Mouse (Mus musculus) monocyte, adult 5-6 weeks (primary cell): ENCODE data around the gene Obscn. TPM values are rescaled to one million over a fixed set of nuclear protein-coding genes. Genes with fewer than 3 reads are reported as not detected.

Source experiments
- ATAC-seq: fragments of 153-309, 156-312 bp; replicated peaks from 2 replicates; pipeline ENCODE4 v1.8.0; 2017; ENCODE audit warnings: mild to moderate bottlenecking; ENCODE audit not compliant: low TSS enrichment, insufficient number of reproducible peaks, severe bottlenecking, poor library complexity, low FRiP score
- total RNA-seq: library from RNA; stranded (forward); fragments of 200-1000, 200-491, 200-594 nt; gene quantifications from 3 replicates; pipeline ENCODE4 v1.2.3, GENCODE M21; 2017

Obscn gene
- total RNA-seq, 1 experiment from 2014 or later = under 0.01 TPM

DNA sequence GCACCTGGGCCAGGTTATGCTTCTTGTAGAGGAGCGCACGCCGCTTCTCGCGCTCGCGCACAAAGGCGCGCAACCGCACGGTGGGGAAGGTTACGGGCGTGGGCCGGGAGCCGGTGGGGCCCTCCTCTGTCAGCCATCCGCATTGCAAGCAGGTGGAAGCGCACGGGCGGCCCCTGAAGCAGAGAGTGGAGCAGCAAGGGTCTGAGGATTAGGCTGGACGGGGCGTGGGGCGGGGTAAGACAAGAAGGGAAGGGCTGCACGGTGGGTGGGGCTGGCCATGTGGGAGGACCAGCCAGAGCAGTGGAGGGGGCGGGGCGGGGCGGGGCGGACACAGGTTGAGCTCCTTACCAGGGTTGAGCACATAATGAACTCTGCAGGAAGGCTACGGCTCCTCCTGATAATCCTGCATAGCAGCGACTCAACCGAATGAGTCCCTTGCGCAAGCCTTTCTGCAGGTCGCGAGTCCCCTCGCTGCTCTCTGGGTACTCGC is 141.8 kb downstream of the Obscn start:
- no peak for ATAC-seq

DNA sequence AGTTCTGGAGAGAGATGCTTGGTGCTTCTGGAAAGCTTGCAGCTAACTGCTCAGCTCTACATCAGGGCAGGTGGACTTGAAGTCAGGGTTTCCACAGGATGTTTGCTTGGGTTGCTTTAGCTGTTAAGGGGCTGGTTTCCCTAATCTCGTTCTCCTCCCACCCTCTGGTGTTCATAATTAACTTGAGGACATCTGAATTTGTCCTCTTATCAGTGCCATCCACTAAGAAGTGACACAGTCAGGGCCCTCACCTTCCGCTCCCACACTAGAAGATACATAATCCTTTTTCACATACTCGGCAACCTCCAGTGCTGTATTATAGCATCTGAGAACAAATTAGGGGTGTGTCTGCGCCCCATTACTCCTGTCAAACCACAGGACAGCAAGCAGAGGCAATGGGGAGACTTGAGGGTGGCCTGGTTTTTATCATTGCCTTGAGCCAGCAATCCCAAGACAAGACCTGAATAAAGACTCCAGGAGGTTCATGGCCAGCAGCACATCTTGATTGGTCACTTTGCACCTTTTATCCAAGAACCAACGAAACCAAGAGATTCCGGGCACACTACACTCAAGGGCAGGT is 143.0 kb downstream of the Obscn start:
- ATAC-seq = no peak

DNA sequence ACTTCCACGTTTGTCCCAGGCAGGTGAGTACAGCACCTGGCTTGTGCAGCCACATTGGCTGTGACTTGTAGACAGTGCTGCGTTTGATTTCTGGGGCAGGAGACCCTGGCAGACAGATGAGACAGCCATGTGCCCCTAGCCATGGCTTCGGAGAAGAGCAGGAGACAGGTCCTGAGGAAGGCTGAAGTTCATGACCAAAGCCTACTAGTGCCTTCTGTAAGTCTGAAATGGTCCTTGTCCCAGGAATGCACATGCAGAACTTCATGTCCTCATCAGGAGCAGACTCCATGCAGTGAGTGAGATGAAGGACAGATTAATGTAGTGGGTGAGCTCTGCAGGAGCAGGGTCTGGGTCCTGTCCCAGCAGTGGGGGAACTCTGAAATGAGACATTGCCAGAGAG is 144.3 kb downstream of the Obscn start:
- ATAC-seq = no peak

DNA sequence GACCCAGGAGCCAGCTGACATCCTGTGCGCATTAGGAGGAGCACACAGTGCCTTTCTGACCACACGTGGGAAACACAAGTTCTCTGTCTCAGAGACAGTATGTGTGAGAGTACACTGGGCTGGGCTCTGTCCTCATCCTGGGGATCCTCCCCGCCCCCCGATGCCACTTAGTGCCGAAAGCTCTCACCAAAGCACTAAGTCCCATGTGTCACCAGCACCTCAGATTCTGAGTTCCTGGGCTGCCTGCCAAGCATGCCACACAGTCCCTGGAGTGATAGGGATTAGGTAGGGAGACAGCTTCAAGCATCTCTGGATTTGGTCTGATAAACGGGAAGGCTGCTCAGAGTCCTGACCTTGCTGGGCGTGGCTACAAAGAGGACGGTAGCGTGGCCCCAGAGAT is 145.4 kb downstream of the Obscn start:
- no peak for ATAC-seq

DNA sequence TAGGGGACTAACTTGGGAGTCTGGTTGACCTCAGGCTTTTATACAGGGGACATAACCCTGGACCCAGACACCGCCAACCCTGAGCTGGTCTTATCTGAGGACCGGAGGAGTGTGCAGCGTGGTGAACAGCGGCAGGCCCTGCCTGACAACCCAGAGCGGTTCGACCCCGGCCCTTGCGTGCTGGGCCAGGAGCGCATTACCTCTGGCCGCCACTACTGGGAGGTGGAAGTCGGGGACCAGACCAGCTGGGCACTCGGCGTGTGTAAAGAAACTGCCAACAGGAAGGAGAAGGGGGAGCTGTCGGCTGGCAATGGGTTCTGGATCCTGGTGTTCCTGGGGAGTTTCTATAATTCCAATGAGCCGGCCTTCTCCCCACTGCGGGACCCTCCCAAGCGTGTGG is 146.1 kb downstream of the Obscn start:
- ATAC-seq = no peak

DNA sequence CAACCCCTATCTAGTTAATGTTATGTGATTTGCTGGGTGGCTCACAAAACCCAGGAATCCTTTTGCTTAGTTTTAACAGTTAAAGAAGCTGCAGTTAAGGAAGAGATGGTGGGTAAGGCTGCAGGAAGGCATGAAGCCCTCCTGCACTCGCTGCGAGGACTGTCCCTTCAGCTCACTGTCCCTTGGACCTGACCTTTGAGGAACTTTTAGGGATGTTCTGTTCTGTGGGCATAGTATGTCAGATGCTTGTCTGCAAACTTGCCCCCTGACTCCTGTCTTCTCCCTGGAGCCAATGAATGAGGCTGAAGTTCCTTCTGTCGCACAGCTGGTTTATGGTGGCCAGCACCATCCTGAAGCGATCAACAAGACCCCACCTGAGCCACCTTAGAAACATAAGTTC is 147.0 kb downstream of the Obscn start:
- no peak for ATAC-seq

DNA sequence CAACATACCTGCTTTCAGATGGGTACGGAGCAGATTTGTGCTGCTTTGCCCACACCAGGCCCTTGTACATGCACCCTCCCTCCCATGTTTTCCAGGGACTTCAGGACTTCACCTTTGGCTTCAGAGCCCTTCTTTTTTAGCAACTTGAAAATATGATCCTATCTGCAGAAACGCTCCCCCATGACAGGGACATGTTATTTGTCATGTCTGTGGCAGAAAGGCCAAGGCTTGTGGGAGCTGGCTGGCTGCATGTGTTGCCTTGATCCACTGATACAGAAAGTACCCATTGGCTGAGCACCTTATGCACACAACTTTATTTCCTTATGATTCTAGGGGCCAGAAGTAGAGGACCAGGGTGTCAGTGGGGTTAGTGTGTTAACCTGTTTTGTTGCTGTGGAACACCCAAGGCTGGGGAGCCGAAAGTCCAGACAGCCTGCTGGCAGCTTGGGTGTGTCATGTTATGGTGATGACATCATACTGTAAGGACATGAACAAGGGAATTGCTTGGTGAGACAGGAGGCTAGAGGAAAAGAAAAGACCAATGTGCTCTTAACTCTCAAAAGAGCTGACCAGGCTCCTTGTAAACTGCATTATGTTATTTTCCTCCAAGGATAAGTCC is 150.8 kb downstream of the Obscn start:
- no peak for ATAC-seq

DNA sequence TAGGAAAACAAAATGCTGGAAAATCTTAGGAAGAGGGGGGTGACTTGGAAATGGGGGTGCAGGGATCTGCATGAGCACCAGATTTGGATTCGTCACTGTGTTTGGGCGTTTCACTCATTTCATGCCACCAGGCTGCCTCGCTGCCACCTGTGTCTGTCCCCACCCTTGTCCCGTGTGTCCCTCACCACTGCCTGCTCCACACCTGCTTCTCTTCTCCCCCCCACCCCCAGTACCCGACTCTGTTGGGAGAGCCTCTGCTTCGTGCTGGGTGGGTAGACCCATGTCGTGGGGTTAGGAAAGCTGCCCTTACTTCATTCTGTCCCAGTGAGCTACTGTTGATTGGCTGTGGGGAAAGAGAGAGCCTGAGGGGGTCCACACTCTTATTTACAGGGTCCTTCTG is 151.5 kb downstream of the Obscn start:
- no peak for ATAC-seq

DNA sequence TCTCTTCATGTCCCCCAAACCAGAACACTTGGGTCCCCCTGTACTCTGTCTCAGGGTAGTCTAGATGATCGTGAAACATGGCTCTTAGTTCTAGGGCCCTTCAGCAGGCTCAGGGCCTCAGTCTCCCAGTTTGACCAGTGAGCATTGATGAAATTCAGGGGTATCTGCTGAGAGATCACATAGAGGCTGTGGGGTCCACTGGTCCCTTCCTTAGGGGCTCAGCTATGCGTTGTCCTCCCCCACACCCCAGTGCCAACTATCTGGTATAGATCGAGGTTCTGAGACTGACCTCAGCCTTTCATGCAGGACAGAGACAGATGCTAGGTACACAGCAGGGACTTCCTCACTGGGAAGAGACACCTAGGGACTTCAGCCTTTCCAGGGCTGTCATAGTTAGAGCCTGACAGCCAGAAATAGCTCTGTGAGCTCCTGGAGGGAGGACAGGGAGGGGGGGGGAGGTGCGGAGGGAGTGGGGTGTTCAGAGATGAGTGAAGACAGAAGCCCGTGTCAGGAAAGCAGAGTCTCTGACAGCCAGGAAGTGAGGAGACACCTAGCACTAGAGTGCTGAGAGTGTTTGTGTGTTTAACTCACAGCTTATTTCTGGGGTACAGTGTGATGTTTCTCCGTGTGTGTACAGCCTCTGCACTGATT is 152.4 kb downstream of the Obscn start:
- ATAC-seq = no peak

DNA sequence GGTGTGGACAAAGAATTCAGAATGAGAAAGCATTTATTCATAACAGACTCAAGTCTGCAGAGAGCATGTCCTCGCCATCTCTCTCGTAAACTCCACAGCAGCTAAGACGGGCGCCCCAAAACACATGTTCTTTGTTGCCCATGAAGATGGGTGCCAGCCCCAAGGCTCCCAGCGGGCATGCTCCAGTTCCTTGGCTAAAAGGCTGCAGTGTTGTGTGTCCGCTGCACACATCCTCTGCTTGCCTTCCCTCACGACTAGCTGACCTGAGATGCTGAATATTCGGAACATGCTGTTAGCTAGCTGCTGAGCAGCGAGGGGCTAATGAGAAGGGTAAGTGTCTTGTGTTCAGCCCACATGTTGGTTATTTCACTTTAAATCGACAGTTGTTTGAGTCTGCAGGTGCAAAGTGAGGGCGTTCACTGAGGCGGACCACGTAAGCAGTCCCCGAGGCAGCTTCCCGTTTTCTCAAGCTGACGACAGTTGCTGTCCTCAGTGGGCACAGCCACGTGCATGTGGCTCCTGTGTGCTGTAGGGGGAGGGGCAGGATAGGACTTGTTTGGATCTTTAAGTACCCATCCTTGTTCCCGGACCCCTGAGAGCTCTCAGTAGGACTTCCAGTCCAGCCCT is 153.6 kb downstream of the Obscn start:
- peak; percentile 53; the same call in 1 of the 2 replicates for ATAC-seq

DNA sequence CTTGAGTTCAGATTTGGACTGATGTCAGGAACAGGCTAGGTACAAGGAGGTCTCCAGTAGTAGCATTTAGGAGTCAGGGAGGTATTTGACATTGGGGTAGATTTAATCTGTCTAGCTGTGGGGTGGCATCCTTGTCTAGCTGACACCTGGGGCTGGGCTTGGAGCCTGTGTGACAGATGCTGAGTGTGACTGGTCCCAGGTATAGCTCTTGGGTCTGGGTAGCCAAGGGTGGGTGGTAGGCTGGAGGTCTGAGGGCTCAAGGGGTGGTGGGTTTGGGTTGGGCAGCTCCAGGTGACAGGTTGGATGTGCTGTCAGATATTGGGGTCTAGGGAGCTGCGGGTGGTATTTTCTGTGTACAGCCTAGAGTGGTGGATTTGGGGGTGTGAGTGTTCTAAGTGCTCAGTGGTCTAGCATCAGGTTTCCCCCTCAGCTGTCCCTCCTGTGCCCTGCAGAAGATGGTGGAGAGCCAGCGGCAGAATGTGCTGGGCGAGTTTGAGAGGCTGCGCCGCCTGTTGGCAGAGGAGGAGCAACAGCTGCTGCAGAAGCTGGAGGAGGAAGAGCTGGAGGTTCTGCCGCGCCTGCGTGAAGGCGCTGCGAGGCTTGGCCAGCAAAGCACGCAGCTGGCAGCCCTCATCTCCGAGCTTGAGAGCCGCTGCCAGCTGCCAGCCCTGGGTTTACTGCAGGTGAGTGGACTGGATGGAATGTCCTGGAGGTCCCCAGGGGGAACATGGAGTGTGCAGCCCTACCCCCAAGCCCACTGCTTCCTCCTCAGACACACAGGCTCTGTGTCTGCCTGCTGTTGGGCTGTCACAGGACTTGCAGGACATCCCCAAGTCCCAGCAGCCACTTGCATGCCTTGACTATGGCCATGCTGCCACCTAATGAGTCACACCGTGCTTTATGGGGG is 154.4 kb downstream of the Obscn start:
- ATAC-seq = peak; percentile 40

DNA sequence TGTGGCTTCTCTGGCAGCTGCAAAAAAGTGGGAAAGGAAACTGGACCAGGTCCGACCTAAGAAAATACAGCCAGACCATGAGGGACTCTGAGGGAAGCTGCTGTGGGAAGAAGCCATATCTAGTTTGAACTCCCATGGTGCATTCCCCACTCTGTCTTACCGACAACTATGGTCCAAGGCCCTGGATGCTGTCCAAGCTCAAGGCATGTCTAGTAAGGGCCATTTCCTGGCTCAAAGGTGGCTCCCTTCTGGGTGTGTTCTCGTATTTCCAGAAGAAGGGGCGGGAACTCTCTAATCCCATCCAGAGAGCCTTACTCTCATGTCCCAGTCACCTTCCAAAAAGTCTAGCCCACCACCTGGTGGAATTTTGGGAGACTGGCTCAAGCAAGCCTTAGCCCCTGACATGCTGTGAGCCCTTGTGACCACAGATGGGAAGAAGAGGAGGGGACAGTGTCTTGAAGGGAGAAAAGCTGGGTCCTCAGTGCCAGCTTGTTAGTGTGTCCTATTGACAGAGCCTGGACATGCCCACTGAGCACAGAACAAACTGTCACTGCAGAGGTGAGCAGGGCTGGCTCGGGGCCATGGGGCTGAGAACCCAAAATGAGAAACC is 155.7 kb downstream of the Obscn start:
- no peak for ATAC-seq

DNA sequence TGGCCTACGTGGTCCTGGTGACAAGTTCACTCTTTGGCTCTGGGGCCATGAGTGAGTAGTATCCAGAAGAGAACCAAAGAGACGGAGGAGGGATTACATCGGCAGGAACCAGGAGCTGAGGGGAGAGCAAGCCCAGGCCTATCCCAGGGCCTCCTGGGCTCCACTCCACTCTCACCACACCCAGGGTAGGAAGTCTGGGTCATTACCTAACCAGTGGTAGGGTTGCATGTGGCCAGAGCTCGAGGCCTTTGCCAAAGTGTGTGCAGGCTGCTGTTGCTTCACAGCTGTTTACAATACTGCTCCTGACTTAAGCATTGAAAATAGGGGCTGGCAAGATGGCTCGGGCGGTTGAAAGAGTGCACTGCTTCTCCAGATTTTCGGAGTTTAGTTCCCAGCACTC is 156.5 kb downstream of the Obscn start:
- ATAC-seq = no peak

DNA sequence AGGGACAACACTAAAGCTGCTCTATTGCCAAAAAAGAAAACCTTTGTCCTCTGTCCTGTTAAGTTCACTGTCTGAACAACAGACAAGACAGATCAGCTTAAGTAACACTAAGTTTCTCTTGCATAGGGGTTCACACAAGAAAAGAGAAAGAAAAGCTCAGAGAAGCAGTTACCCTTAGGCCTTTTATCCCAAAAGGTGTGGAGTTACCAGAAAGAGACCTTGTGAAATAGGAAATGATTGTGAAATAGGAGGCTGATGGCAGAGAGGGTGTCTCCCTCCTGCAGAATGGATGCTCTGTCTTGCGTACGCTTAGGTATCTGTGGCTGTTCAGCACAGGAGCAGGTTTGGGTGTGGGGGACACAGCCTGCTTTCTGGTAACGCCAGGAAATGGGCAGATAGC is 157.0 kb downstream of the Obscn start:
- ATAC-seq = no peak

DNA sequence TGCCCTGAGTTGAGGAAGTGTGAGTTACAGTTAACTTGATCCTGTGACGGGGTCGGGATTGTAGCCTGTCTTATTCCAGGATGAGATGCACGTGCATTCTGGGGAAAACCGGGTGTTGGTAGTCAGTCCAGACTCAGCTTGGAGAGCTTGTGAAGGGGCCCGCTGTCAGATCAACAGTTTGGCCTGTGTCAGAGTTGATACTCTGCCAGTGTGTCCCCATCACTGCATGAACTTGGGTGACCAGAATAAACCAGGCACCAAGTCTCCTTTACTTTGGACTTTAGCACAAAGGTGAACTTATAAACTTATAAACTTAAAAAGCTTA is 157.5 kb downstream of the Obscn start:
- ATAC-seq = no peak

DNA sequence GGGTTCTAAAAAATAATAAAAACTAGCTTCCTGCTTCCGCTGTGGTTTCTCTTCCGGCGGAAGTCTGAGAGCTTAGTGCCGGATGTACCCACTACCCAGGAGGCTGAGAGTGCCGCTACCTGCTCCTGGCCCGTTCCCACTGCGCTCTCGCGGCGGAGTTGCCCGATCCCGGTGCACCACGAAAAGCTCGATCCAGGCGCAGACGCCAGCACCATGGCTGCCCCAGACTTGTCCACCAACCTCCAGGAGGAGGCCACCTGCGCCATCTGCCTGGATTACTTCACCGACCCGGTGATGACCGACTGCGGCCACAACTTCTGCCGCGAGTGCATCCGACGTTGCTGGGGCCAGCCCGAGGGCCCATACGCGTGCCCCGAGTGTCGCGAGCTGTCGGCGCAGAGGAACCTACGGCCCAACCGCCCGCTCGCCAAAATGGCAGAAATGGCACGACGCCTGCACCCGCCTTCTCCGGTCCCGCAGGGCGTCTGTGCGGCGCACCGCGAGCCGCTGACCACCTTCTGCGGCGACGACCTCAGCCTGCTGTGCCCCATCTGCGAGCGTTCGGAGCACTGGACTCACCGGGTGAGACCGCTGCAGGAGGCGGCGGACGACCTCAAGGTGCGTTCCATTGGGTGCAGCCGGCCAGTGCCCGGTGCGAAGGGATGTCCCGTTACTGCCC is 158.0 kb downstream of the Obscn start, which contains the start of gene Trim11:
Trim11 (plus strand) TSS at position 67 of the 679 bp plus-strand sequence.
- ATAC-seq = no peak

DNA sequence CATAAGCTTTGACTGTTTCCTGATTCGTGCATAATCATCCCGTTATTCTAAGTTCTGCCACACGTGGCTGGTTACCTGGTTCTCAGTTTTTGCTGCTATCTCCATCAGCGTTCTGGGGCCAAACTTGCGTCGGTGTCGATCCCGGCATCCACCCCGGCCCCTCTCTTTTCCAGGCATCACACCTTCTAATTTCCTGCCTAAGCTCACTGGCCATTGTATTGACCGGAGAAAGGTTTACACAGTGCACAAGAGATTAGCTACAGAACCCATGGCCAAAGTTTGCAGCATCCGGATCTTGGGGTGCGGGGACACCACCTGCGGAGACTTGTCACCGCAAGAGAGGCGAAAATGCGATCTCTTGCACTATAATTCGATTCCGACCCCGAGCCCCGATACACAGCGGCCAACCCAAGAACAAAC is 158.6 kb downstream of the Obscn start:
- ATAC-seq = no peak

DNA sequence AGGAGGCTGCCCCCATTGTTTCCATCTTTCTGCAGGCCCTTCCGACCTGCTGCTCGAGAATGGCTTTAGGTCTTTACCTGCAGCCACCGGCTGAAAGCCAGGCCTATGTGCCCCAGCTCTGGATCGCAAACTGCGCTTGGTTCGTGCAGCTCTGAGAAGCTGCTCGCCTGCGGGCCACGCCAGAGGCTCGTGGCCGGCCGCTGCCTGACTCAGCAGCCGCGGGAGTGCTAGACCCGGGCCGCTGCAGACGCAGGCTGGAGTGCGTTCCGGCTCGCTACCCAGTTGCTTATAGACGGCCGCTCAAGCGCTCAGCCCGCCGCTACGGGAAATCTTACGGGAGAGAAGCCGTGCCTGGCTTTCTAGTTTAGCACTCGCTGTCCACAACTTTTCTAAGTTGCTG is 159.1 kb downstream of the Obscn start:
- no peak for ATAC-seq
